Mouse (Mus musculus) MEL (cell line): ENCODE data around the gene Trim13. TPM values are rescaled to one million over a fixed set of nuclear protein-coding genes. Genes with fewer than 3 reads are reported as not detected.

Experiments
- DNase-seq: peaks from one replicate; pipeline ENCODE4 v3.0.0; 2011; ENCODE audit warnings: low read depth, low spot score
- H3K27ac ChIP-seq: 2 replicates; pipeline ENCODE4 v1.5.1; 2012; ENCODE audit warnings: low read depth, mild to moderate bottlenecking, control low read depth, low read length, moderate library complexity; ENCODE audit not compliant: control insufficient read depth
- H3K27me3 ChIP-seq, 2 experiments: fragments of 150-350 bp in 1 of 2; sonication (generic) in 1 of 2; 2 replicates each; pipeline ENCODE4 v1.6.1; 2012; ENCODE audit warnings: low read length in 2 of 2, mild to moderate bottlenecking in 2 of 2, improper control_type of control experiment in 1 of 2, moderate library complexity in 1 of 2; ENCODE audit not compliant: insufficient read depth in 2 of 2, control insufficient read depth in 1 of 2
- H3K36me3 ChIP-seq, 2 experiments: 2 replicates each; pipeline ENCODE4 v1.6.1; 2012 to 2014; ENCODE audit warnings: low read length in 2 of 2, improper control_type of control experiment in 1 of 2, inconsistent platforms in 1 of 2, mild to moderate bottlenecking in 1 of 2; ENCODE audit not compliant: insufficient read depth in 2 of 2, control insufficient read depth in 1 of 2
- H3K4me1 ChIP-seq, 2 experiments: fragments of 150-350 bp in 1 of 2; sonication (generic) in 1 of 2; 2 replicates each; pipeline ENCODE4 v1.6.1; 2012; ENCODE audit warnings: low read length in 2 of 2, improper control_type of control experiment in 1 of 2, mild to moderate bottlenecking in 1 of 2; ENCODE audit not compliant: insufficient read depth in 2 of 2, control insufficient read depth in 1 of 2
- H3K4me3 ChIP-seq, 2 experiments: fragments of 150-350 bp in 1 of 2; sonication (generic) in 1 of 2; 2 replicates each; pipeline ENCODE4 v1.5.1; 2012; ENCODE audit warnings: low read depth in 2 of 2, low read length in 2 of 2, mild to moderate bottlenecking in 2 of 2, moderate library complexity in 2 of 2, control low read depth in 1 of 2, improper control_type of control experiment in 1 of 2; ENCODE audit not compliant: control insufficient read depth in 1 of 2, insufficient read depth in 1 of 2
- H3K79me2 ChIP-seq: 2 replicates; pipeline ENCODE4 v1.6.1; 2012; ENCODE audit warnings: mild to moderate bottlenecking, low read length, moderate library complexity; ENCODE audit not compliant: control insufficient read depth, poor library complexity, insufficient read depth
- H3K9ac ChIP-seq: 2 replicates; pipeline ENCODE4 v1.6.1; 2012; ENCODE audit warnings: low read depth, mild to moderate bottlenecking, control low read depth, low read length, moderate library complexity; ENCODE audit not compliant: control insufficient read depth, poor library complexity, severe bottlenecking
- H3K9me3 ChIP-seq: fragments of 150-350 bp; sonication (generic); replicated peaks from 2 replicates; pipeline ENCODE4 v1.6.1; 2012; ENCODE audit warnings: mild to moderate bottlenecking, low read length, improper control_type of control experiment, moderate library complexity; ENCODE audit not compliant: insufficient read depth
- CHD1 ChIP-seq: IDR thresholded peaks from 2 replicates; pipeline ENCODE4 v1.6.1; 2012; ENCODE audit warnings: low read depth, mild to moderate bottlenecking, inconsistent platforms, low read length, improper control_type of control experiment
- E2F4 ChIP-seq: IDR thresholded peaks from 2 replicates; pipeline ENCODE4 v1.6.1; 2011; ENCODE audit warnings: low read depth, low read length, improper control_type of control experiment, borderline replicate concordance
- EP300 ChIP-seq, 2 experiments: IDR thresholded peaks; 2 replicates each; pipeline ENCODE4 v1.6.1; 2011; ENCODE audit warnings: improper control_type of control experiment in 2 of 2, low read length in 2 of 2, low read depth in 1 of 2, mild to moderate bottlenecking in 1 of 2
- GATA1 ChIP-seq: IDR thresholded peaks from 2 replicates; pipeline ENCODE4 v1.6.1; 2011; ENCODE audit warnings: low read depth, low read length, improper control_type of control experiment
- MAZ ChIP-seq: IDR thresholded peaks from 2 replicates; pipeline ENCODE4 v1.6.1; 2012; ENCODE audit warnings: low read depth, mild to moderate bottlenecking, inconsistent platforms, low read length, improper control_type of control experiment
- MXI1 ChIP-seq: IDR thresholded peaks from 2 replicates; pipeline ENCODE4 v1.6.1; 2011; ENCODE audit warnings: mild to moderate bottlenecking, low read depth, low read length, improper control_type of control experiment
- MYB ChIP-seq: IDR thresholded peaks from 2 replicates; pipeline ENCODE4 v1.6.1; 2011; ENCODE audit warnings: mild to moderate bottlenecking, low read depth, low read length, improper control_type of control experiment
- NELFE ChIP-seq: IDR thresholded peaks from 2 replicates; pipeline ENCODE4 v1.6.1; 2011; ENCODE audit warnings: low read depth, low read length, improper control_type of control experiment
- POLR2AphosphoS2 ChIP-seq: IDR thresholded peaks from 2 replicates; pipeline ENCODE4 v1.6.1; 2011; ENCODE audit warnings: low read length, improper control_type of control experiment
- RAD21 ChIP-seq: IDR thresholded peaks from 2 replicates; pipeline ENCODE4 v1.6.1; 2011; ENCODE audit warnings: mild to moderate bottlenecking, low read depth, low read length, improper control_type of control experiment
- RCOR1 ChIP-seq: IDR thresholded peaks from 2 replicates; pipeline ENCODE4 v1.6.1; 2012; ENCODE audit warnings: low read depth, mild to moderate bottlenecking, inconsistent platforms, low read length, improper control_type of control experiment
- SIN3A ChIP-seq: IDR thresholded peaks from 2 replicates; pipeline ENCODE4 v1.6.1; 2012; ENCODE audit warnings: low read length, improper control_type of control experiment, inconsistent platforms
- USF2 ChIP-seq, 2 experiments: IDR thresholded peaks; 2 replicates each; pipeline ENCODE4 v1.6.1; 2011 to 2012; ENCODE audit warnings: improper control_type of control experiment in 2 of 2, low read length in 2 of 2, borderline replicate concordance in 1 of 2, inconsistent platforms in 1 of 2, low read depth in 1 of 2, mild to moderate bottlenecking in 1 of 2; ENCODE audit not compliant: insufficient read depth in 1 of 2
- ZMIZ1 ChIP-seq: IDR thresholded peaks from 2 replicates; pipeline ENCODE4 v1.6.1; 2012; ENCODE audit warnings: low read depth, mild to moderate bottlenecking, inconsistent platforms, low read length, improper control_type of control experiment, moderate library complexity
- ZNF384 ChIP-seq: IDR thresholded peaks from 2 replicates; pipeline ENCODE4 v1.6.1; 2012; ENCODE audit warnings: low read depth, mild to moderate bottlenecking, inconsistent platforms, low read length, improper control_type of control experiment
- polyA plus RNA-seq, 2 experiments: library from polyadenylated mRNA; stranded (reverse) in 1 of 2; unstranded in 1 of 2; fragments of >175 nt in 1 of 2; fragments of >200 nt in 1 of 2; gene quantifications; 2 replicates each; pipeline versions ENCODE4 v1.2.1 to v1.2.4; 2012; ENCODE audit warnings: low replicate concordance in 2 of 2, low read depth in 1 of 2; ENCODE audit not compliant: insufficient read length in 2 of 2, insufficient read depth in 1 of 2, missing spikeins in 1 of 2
- total RNA-seq: library from RNA; depleted of rRNA; stranded (reverse); fragments of 300-350 nt; gene quantifications from 2 replicates; pipeline ENCODE4 v1.2.3, GENCODE M21; 2012

Trim13 gene
- total and polyA plus RNA-seq, 3 experiments, result 4.8 to 5.4 TPM; not detected in 1

- H3K4me3 ChIP-seq, result no peak overlapping the region
- no peaks in the 10 kb centered on the region for H3K27me3 ChIP-seq
- peaks cover 21% of the 10 kb centered on the region for H3K79me2 ChIP-seq
- no peak overlapping the region for H3K27ac ChIP-seq
- H3K9me3 ChIP-seq, result no peaks in the 10 kb centered on the region
- peaks cover 21 to 31% of the 10 kb centered on the region in 2 experiments for H3K36me3 ChIP-seq
- TF ChIP-seq MYB (no peak), POLR2AphosphoS2 (peak; percentile 38; the same call in 1 of the 2 replicates)
- H3K4me1 ChIP-seq, result peaks cover 0 to 40% of the 10 kb centered on the region in 2 experiments; a peak in 3 of 4 replicates
- H3K9ac ChIP-seq, result no peak overlapping the region
- DNase-seq, result no peak
These were observed 44.6 kb downstream of the Trim13 start for GRCm38 (mm10) chr14:61642668-61643067.

- H3K9ac ChIP-seq, result peak overlapping the region; percentile 53
- H3K36me3 ChIP-seq, result peaks cover 18 to 23% of the 10 kb centered on the region in 2 experiments
- no peaks in the 10 kb centered on the region for H3K27me3 ChIP-seq
- H3K4me1 ChIP-seq, result peaks cover 5 to 30% of the 10 kb centered on the region in 2 experiments
- H3K4me3 ChIP-seq, result peak overlapping the region in 1 of 2 experiments; percentile 90; a peak in 2 of 4 replicates
- peaks cover 30% of the 10 kb centered on the region for H3K79me2 ChIP-seq
- no peak overlapping the region for H3K27ac ChIP-seq
- no peaks in the 10 kb centered on the region for H3K9me3 ChIP-seq
- TF ChIP-seq ZMIZ1 (no peak), CHD1 (peak; percentile 81; the same call in 1 of the 2 replicates), RAD21 (no peak), POLR2AphosphoS2 (no peak), RCOR1 (no peak), ZNF384 (no peak), MAZ (no peak), NELFE (no peak), E2F4 (no peak), MYB (no peak), SIN3A (0 out of 2 replicates have a peak, but pooled peaks have one; percentile 29), USF2 (IDR thresholded peaks at IDR 0.05; ENCODE audit: borderline replicate concordance in 1 of 2, insufficient read depth in 1 of 2, low read depth in 1 of 2, low read length in 2 of 2) (no peak)
- no peak for DNase-seq
These were observed 47.5 kb downstream of the Trim13 start for GRCm38 (mm10) chr14:61645547-61645946.

GRCm38 (mm10) chr14:61647182-61647880 is 49.3 kb downstream of the Trim13 start:
- TF ChIP-seq ZNF384 (0 out of 2 replicates have a peak, but pooled peaks have one; percentile 31), GATA1 (peak; percentile 80), MYB (no peak), EP300 (IDR thresholded peaks at IDR 0.05; ENCODE audit: low read depth in 1 of 2, low read length in 2 of 2) (no peak), CHD1 (peak; percentile 86; the same call in 1 of the 2 replicates), SIN3A (peak; percentile 52), MXI1 (peak; percentile 25)
- H3K36me3 ChIP-seq, result peaks cover 18 to 29% of the 10 kb centered on the region in 2 experiments

More at GRCm38 (mm10) chr14:61647182-61647880, 49.3 kb downstream of the Trim13 start:
- Histone ChIP-seq H3K9ac (peak overlapping the region; percentile 92), H3K79me2 (peaks cover 29% of the 10 kb centered on the region), H3K4me1 (peaks cover 10 to 26% of the 10 kb centered on the region in 2 experiments), H3K4me3 (peak overlapping the region; percentile 90 to 91), H3K27me3 (no peaks in the 10 kb centered on the region), H3K27ac (peak overlapping the region; percentile 92), H3K9me3 (no peaks in the 10 kb centered on the region)
- peak; percentile 83 for DNase-seq
